ENCODE assay signal across 9 mouse cellular contexts in genomic region chr8:73319500-73319899, GRCm38 (mm10). TPM values are rescaled to one million over a fixed set of nuclear protein-coding genes. Genes with fewer than 3 reads are reported as not detected.
DNase-seq lines count a peak whose midpoint lies in the region; ATAC-seq and TF ChIP-seq lines count a peak whose summit lies in the region.
"Not testable (repeated sequence)": the region's sequence is repeated elsewhere in the genome, so short reads cannot be mapped to it uniquely, and the experiment has no call there.
"Had no signal": no experiment of that assay in that cellular context is flagged by ENCODE, and none has a peak within 500 bp of the region (broad histone marks: within the 10 kb centered on the region; RNA-seq: fewer than 3 reads in every experiment).

No protein-coding gene starts in this region.

- H3K36me3 ChIP-seq in embryonic facial prominence, embryonic 13.5 days; forebrain, embryonic 15.5 days; heart, embryonic 16.5 days (ENCODE audit: control insufficient read depth, insufficient read depth); intestine, postnatal 0 days (ENCODE audit: control insufficient read depth, insufficient read depth); liver, embryonic 11.5 days (ENCODE audit: control insufficient read depth, insufficient read depth, low read length); lung, postnatal 0 days (ENCODE audit: insufficient read depth, low read length): not testable (repeated sequence)

- TF ChIP-seq EP300 in lung, postnatal 0 days (IDR thresholded peaks at IDR 0.05), result not testable (repeated sequence)

- not testable (repeated sequence) for H3K4me2 ChIP-seq in embryonic facial prominence, embryonic 13.5 days; forebrain, embryonic 15.5 days (replicated peaks); heart, embryonic 16.5 days (ENCODE audit: low read depth, low read length); intestine, postnatal 0 days (replicated peaks; ENCODE audit: low read depth); liver, embryonic 11.5 days; lung, postnatal 0 days (replicated peaks; ENCODE audit: low read depth, low read length)

- H3K4me1 ChIP-seq in embryonic facial prominence, embryonic 13.5 days; forebrain, embryonic 15.5 days; heart, embryonic 16.5 days (ENCODE audit: control insufficient read depth, insufficient read depth, low read length); intestine, postnatal 0 days (replicated peaks; ENCODE audit: control insufficient read depth, insufficient read depth, low read length); liver, embryonic 11.5 days (replicated peaks; ENCODE audit: control insufficient read depth, insufficient read depth, low read length); lung, postnatal 0 days (ENCODE audit: insufficient read depth, low read depth, low read length): not testable (repeated sequence)

- not testable (repeated sequence) for H3K27me3 ChIP-seq in embryonic facial prominence, embryonic 13.5 days; forebrain, embryonic 15.5 days; heart, embryonic 16.5 days (ENCODE audit: control insufficient read depth, insufficient read depth, low read length); intestine, postnatal 0 days (replicated peaks; ENCODE audit: control insufficient read depth, insufficient read depth, low read length); liver, embryonic 11.5 days (replicated peaks; ENCODE audit: control insufficient read depth, insufficient read depth, low read length); lung, postnatal 0 days (replicated peaks; ENCODE audit: insufficient read depth, low read length)

- 100% methylated on average over 1 of the region's 3 CpGs for WGBS in embryonic facial prominence, embryonic 13.5 days
- WGBS in forebrain, embryonic 15.5 days, result 90% methylated on average over 1 of the region's 3 CpGs
- WGBS in heart, embryonic 16.5 days, result 88% methylated on average over 1 of the region's 3 CpGs
- WGBS in intestine, postnatal 0 days, result 100% methylated on average over 1 of the region's 3 CpGs
- no CpG with 5 or more reads among the region's 3 CpGs for WGBS in liver, embryonic 11.5 days
- WGBS in lung, postnatal 0 days, result 80% methylated on average over 1 of the region's 3 CpGs

- H3K9me3 ChIP-seq in embryonic facial prominence, embryonic 13.5 days; forebrain, embryonic 15.5 days; heart, embryonic 16.5 days (replicated peaks; ENCODE audit: control insufficient read depth, low read length); intestine, postnatal 0 days (ENCODE audit: control insufficient read depth); liver, embryonic 11.5 days (ENCODE audit: control insufficient read depth, low read length); lung, postnatal 0 days (ENCODE audit: low read length): not testable (repeated sequence)

- not testable (repeated sequence) for DNase-seq in liver, embryonic 11.5 days (ENCODE audit: low spot score); lung, postnatal 0 days (ENCODE audit: low spot score)

- H3K27ac ChIP-seq in embryonic facial prominence, embryonic 13.5 days; forebrain, embryonic 15.5 days (replicated peaks); heart, embryonic 16.5 days (ENCODE audit: low read length); intestine, postnatal 0 days (ENCODE audit: low read depth, low read length); liver, embryonic 11.5 days (ENCODE audit: low read depth, low read length); lung, postnatal 0 days (ENCODE audit: low read length): not testable (repeated sequence)

- peak; percentile 75 for ATAC-seq in CD4-positive, CD25-positive, alpha-beta regulatory T cell, adult 4 months
- ATAC-seq in embryonic facial prominence, embryonic 13.5 days (ENCODE audit: insufficient number of reproducible peaks, insufficient read depth, low FRiP score, low TSS enrichment, low read depth), result peak; percentile 88; the same call in 1 of the 2 replicates
- ATAC-seq in forebrain, embryonic 15.5 days (replicated peaks), result peak; percentile 66; the same call in 1 of the 2 replicates
- ATAC-seq in heart, embryonic 16.5 days (replicated peaks; ENCODE audit: extremely low read depth, insufficient read depth, low FRiP score), result peak; percentile 79; the same call in 1 of the 2 replicates
- peak; percentile 99 for ATAC-seq in intestine, postnatal 0 days
- peak; percentile 95 for ATAC-seq in liver, embryonic 11.5 days (replicated peaks; ENCODE audit: low FRiP score)
- peak; percentile 78 for ATAC-seq in lung, postnatal 0 days
- peak; percentile 100 for ATAC-seq in monocyte, adult 5-6 weeks (replicated peaks; ENCODE audit: insufficient number of reproducible peaks, low FRiP score, low TSS enrichment, poor library complexity, severe bottlenecking)

- H3K9ac ChIP-seq in embryonic facial prominence, embryonic 13.5 days; forebrain, embryonic 15.5 days (replicated peaks); heart, embryonic 16.5 days (ENCODE audit: low read length); intestine, postnatal 0 days (ENCODE audit: low read depth, low read length); liver, embryonic 11.5 days (ENCODE audit: low read depth, low read length); lung, postnatal 0 days (replicated peaks; ENCODE audit: low read depth): not testable (repeated sequence)

- TF ChIP-seq CTCF in intestine, postnatal 0 days (IDR thresholded peaks at IDR 0.05; ENCODE audit: low read depth); lung, postnatal 0 days (IDR thresholded peaks at IDR 0.05): not testable (repeated sequence)

- not testable (repeated sequence) for H3K4me3 ChIP-seq in embryonic facial prominence, embryonic 13.5 days; forebrain, embryonic 15.5 days; heart, embryonic 16.5 days (ENCODE audit: low read length); intestine, postnatal 0 days (ENCODE audit: low read depth, low read length); liver, embryonic 11.5 days (ENCODE audit: low read depth, low read length); lung, postnatal 0 days (ENCODE audit: low read depth, low read length)

RNA-seq across cellular contexts. Expression of gene Large1, which starts 33.8 kb away (rescaled TPM):
- under 1 TPM in 1 of 2 experiments, not detected in 1; 0.32 TPM for polyA plus RNA-seq in CD4-positive, CD25-positive, alpha-beta regulatory T cell, adult 4 months (2017; shearing (Covaris generic))
- polyA plus RNA-seq in embryonic facial prominence, embryonic 13.5 days (2015; fragmentation: Nextera tagmentation; extraction: Ambion mirVana), result 8.4 and 9.6 TPM in 2 replicates
- polyA plus RNA-seq in forebrain, embryonic 15.5 days (2015; fragmentation: Nextera tagmentation; extraction: Ambion mirVana), result 14.1 and 16.8 TPM in 2 replicates
- polyA plus RNA-seq in heart, embryonic 16.5 days (2015; fragmentation: Nextera tagmentation; extraction: Ambion mirVana), result 5.6 and 7.7 TPM in 2 replicates
- polyA plus RNA-seq in intestine, postnatal 0 days (2015; fragmentation: Nextera tagmentation; extraction: Ambion mirVana), result 2.8 and 3.2 TPM in 2 replicates
- 4.1 and 4.2 TPM in 2 replicates for polyA plus RNA-seq in liver, embryonic 11.5 days (2014; fragmentation: Nextera tagmentation; extraction: Ambion mirVana)
- polyA plus RNA-seq in lung, postnatal 0 days (2015; fragmentation: Nextera tagmentation; extraction: Ambion mirVana), result 5.2 and 5.6 TPM in 2 replicates
- total RNA-seq in monocyte, adult 5-6 weeks (2017), result 1.1 to 2.2 TPM (median 1.2 TPM) in 3 replicates
- total RNA-seq: CH12.LX had no signal
